Mouse (Mus musculus) G1E (cell line): ENCODE measurements around the gene Rras2.

Source experiments
- CTCF ChIP-seq: IDR thresholded peaks from 2 replicates; pipeline ENCODE4 v1.5.1; 2012; ENCODE audit warnings: low read depth, low read length, inconsistent platforms, mixed read lengths
- GATA1 ChIP-seq: IDR thresholded peaks from 2 replicates; pipeline ENCODE4 v1.6.1; 2012; ENCODE audit warnings: borderline replicate concordance, low read length, inconsistent platforms, mixed read lengths
- GATA2 ChIP-seq: IDR thresholded peaks from 2 replicates; pipeline ENCODE4 v1.6.1; 2012; ENCODE audit warnings: low read depth, low read length, inconsistent platforms, borderline replicate concordance
- POLR2AphosphoS5 ChIP-seq: IDR thresholded peaks from 2 replicates; pipeline ENCODE4 v1.6.1; 2012; ENCODE audit warnings: low read depth, low read length, inconsistent platforms; ENCODE audit not compliant: insufficient replicate concordance
- TAL1 ChIP-seq: conservative IDR thresholded peaks from 2 replicates; pipeline ENCODE4 v1.6.1; 2012; ENCODE audit warnings: low read depth, low read length, inconsistent platforms, mixed read lengths

DNA sequence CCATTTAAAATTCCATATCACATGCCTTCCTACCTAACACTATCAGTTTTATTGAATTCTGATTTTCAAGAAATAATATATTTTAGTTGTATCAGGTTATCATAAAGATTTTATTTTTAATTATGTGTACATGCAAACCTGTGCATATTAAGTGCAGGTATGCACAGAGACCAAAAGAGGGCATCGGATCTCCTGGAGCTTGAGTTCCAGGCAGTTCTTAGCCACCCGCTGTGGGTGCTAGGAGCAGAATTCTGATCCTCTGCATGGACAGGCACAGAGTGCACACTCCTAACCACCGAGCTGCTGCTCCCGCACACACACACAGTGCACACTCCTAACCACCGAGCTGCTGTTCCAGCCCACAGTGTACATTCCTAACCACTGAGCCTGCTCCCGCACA is 57.1 kb downstream of the Rras2 start:
- TF ChIP-seq CTCF (no peak), GATA1 (no peak), TAL1 (no peak), POLR2AphosphoS5 (no peak), GATA2 (no peak)
